Mouse (Mus musculus) stomach, postnatal 0 days (tissue): Measurements from ENCODE around the gene Arhgap31.

ENCODE experiments used
- CTCF ChIP-seq: IDR thresholded peaks from 2 replicates; pipeline ENCODE4 v1.5.1; 2016; ENCODE audit warnings: antibody characterized with exemption, low read depth, mild to moderate bottlenecking, moderate library complexity
- EP300 ChIP-seq: optimal IDR thresholded peaks from 2 replicates; pipeline ENCODE3; 2016; ENCODE audit warnings: antibody characterized with exemption

- TF ChIP-seq CTCF = no peak
- TF ChIP-seq EP300 = no peak
These were observed 17.5 kb downstream of the Arhgap31 start for GRCm38 (mm10) chr16:38695557-38695956.
